Mouse (Mus musculus) CD4-positive, CD25-positive, alpha-beta regulatory T cell, adult 4 months (primary cell): ENCODE measurements around the gene Srrd. TPM values are rescaled to one million over a fixed set of nuclear protein-coding genes. Genes with fewer than 3 reads are reported as not detected.

ENCODE experiments used
- ATAC-seq: one replicate; pipeline ENCODE4 v1.8.0; 2017
- polyA plus RNA-seq, 2 experiments: library from polyadenylated mRNA; unstranded; fragments of 100-300 nt; shearing (Covaris generic); gene quantifications; one replicate each; pipeline ENCODE4 v1.2.1; 2017

The Srrd gene
- 1 to 10 TPM; 1.2 to 4.6 TPM for polyA plus RNA-seq

DNA sequence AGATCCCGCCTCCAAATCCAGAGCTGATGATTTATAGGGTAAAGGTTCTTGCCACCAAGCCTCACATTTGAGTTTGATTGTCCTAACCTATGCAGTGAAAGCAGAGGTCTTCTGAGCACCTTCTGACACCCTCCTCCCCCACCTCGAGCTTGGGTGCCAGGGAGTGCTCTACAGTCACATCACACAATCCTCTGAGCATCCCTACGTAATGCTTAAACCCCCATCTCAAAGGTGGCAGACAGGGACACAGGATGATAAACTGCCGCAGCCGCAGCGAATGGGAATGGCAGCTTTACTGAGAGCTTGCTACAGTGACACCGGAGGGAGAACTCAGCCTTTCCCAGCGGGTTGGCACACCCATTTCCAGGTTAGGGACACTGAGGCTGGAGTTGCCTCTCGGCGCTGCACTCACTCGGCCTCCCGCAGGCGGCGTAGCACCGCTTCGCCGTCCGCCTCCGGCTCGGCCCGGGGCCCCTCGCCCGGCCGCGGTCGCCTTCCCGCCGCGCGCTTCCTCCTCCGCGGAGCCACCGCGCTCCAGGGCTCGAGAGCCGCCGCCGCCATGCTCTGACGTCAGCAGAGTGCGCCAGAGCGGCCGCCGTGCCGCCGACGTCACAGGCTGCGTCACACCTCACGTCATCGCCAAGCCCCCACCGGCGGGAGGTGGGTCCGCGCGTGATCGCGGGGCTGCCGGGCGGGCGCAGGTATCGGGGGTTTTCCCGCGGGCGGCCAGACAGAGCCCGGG is at the start of gene Srrd, which contains the start of gene Hps4:
Gene Srrd, minus strand, starts transcription at position 578 of the 742 bp plus-strand sequence.
Gene Hps4, plus strand, starts transcription at position 621 of the 742 bp plus-strand sequence.
- ATAC-seq = peak; percentile 85

DNA sequence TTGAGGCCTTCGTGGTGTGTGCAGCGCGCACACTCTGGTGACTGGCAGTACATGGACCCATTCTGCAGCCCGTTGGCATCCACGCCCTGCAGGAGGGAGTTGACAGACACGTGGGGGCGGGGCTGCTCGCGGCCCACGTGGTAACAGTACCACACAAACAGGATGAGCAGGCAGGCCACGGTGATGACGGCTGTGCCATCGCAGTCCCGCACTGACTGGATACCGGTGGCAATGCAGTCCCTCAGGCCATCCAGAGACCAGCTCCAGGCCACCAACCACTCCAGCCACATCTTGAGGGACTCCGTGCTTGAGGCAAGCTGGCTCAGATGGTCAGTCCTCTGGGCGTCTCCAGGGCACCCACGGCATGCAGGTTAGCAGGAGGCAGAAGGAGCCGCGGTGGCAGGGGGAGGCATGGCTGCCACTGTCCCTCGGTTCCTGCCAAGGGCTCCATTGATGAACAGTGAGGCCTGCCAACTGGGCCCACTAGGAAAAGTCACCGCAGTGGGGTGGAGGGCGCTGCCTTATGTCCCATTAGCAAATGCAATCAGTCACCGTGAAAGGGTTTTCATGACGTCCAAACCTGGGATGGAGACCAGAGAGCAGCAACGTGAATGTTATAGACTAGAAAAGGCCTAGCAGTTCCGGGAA is 49.0 kb upstream of the Srrd start:
- no peak for ATAC-seq

DNA sequence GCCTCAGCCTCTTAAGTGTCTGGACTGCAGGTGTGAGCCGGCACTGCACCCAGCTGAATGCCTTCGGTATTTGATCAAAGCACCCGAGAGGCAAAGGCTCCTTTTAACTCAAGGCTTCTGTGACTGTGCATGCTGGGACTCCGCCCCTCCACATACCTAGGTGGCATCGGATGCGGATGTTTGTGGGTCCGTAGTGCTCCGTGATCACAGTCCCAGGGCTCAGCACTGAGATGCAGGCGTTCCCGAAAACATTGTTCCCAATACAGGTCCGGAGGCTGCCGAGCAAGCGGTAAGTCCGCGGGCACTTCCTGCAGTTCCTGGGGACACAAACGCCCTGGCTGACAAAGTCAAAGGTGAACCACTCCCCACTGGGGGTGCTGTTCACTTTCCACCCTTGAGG is 48.2 kb upstream of the Srrd start:
- ATAC-seq = no peak

DNA sequence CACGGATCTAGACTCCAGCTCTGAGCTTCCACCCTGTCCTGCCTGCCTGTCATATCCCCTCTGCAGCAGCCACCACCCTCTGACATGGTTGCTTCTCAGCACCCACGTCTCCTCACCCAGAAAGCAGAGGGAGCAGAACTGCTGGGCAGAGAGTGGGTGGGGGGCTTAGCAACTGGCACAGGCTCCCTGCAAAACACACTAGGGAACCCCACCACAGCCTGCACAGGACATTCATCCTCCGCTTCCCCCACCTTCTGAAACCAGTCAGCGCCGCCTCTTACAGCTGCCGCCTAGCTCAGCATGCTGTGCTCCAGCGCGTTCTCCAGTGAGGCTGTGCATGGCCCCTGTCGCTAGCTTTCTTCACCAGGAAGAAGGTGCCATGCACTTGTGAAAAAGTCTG is 46.5 kb upstream of the Srrd start:
- ATAC-seq = no peak

DNA sequence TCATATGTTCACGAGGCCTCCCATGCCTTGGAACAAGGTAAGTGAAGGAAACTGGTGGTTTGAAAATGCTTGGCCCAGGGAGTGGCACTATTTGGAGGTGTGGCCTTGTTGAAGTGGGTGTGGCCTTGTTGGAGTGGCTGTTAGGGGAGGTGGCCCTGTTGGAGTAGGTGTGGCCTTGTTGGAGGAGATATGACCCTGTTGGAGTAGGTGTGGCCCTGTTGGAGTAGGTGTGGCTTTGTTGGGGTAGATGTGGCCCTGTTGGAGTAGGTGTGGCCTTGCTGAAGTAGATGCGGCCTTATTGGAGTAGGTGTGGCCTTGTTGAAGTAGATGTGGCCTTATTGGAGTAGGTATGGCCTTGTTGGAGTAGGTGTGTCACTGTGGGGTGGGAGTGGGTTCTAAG is 43.1 kb upstream of the Srrd start:
- no peak for ATAC-seq

DNA sequence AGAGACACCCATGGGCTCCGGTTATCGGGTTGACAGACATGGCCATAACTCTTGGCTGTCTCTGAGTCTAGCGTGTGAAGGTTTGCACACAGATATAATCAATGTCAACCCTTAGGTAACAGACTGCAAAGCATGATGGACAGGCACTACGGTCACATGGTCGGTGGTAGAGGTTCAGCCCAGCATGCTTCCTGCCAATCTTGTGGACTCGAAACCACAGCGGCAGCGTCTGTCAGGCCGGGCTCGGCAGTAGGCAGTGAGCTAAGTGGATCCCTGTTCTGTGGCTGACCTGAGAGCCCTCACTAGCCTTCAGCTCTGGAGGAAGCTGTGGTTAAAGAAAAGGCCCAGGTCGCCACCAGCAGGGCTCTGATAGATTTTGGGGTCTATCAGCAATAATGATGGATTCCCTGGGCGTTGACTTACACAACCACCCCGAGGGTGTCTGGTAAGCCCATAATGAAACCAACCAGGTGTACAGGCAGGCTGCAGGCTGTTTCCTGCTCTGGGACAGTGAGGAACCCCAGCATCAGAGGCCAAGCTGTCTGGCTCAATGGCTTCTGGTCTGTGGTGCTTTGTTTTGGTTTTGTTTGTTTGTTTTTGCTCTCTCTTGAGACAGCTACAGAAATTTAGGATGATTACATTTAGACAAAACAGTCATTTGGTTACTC is 42.1 kb upstream of the Srrd start:
- peak; percentile 79 for ATAC-seq

DNA sequence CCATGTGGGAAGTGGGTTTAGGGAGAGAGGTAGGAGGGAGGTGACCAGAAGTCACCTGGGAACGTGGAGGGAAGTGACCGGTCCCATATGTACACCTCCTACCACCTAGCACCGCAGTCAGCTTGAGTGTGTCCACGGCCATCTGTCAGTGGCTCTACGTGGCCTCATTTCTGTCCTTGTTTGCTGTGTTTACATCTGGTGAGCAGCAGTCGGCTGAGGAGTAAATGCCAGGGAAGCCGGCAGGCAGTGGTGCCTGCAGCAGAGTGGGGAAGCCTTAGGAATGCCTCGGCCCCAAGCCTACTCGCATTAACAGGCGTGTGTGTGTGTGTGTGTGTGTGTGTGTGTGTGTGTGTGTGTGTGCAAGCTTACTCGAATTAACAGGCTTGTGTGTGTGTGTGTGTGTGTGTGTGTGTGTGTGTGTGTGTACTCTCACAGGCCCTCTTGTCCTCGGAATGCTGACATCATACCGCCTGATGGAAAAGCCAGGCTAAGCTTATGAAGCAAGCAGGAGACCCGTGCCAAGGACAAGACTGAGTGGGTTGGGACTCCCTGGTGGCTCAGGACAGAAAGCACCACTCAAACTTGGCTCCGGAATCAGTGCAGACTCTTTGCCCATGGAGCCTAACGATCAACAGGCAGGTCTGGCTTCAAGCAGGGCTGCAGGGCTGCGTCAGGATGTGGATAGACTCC is 39.9 kb upstream of the Srrd start:
- ATAC-seq = no peak

DNA sequence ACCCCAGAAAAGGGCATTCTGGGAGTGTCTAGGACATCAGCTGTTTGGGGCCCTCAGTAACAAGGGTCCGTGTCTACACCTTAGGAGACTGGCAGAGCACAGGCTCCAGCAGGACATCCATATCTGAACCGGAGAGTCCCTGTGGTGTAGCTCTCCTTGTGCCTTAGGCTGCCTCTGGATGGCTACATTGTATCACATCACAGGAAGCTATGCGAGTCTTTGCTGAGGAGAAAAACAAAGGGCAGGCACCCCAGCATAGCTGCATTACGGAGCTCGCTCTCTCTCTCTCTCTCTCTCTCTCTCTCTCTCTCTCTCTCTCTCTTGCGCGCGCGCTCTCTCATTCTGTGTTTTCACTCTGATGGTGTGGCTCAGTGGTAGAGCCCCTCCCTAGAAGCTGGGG is 39.2 kb upstream of the Srrd start:
- ATAC-seq = no peak

DNA sequence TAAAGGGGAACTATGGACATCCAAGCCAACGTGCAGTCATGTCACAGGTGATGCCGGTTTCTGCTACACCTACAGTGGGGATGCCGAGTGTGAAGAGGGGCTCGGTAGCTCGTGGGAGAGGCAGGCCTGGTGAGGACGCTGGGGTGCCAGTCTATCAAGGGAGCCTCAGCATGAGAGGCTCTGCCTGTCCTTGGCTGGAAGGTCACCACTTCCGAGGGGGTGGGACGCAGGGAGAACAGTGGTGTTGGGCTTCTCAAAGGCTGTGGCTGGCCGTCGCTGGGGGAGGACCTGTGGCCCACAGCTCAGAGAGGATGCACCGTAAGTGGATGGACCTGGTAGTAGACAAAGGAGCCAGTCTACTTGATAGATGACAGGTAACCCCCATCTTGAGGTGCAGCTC is 38.3 kb upstream of the Srrd start:
- no peak for ATAC-seq

DNA sequence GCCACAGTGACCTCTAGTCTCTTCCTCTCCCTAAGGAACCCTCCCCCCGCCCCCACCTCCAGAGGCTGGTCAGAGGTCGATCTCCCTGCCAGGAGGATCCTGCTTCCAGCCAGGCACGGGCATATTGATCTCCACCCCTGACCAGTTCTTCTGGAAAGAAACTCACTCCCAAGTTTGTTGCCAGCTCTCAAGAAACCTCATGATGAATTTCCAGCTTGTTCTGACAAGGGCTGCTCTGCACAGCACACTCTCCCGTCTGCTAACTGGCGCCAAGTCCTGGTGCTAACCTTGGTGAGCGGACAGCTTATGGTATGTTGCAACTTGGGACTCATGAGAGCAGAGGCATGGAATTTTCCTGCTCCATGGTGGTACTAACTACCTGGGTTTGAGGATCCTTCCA is 35.9 kb upstream of the Srrd start:
- no peak for ATAC-seq

DNA sequence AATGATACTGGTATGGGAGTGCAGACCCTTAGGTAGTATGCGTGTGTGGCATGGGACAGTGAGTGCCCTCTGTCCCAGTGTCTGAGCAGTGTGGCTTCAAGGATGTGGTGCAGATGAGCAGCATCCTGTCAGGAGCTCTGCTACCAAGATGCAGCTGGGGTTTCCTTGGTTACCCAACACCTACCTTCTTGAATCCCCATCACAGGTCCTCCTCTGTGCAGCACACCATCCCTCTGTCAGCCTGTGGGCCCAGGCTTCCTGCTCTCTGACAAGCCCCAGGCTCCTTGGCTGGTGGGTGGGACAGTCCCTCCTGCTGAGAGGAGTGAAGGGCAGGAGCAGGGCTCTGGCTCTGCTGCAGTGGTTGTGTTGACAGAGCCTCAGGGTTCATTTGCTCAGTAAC is 34.5 kb upstream of the Srrd start:
- ATAC-seq = no peak

DNA sequence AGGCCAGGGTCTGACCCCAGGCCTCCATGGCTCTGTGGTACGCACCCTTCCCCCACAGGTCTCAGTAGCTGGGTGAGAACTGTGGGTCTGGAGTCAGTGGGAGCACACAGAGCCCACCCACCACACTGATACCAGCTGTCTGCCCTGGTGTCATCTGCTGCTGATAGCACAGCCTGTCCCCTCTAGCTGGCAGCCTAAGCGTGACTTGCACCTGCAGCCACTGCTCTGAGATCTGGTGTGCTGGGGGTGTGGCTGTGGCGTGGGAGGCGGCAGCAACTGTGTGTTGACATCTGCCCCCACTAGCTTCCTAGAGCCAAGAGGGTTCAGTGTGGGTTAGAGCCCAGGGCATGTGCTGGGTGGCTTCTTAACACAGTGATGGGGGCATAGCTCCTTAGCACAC is 33.3 kb upstream of the Srrd start:
- no peak for ATAC-seq

DNA sequence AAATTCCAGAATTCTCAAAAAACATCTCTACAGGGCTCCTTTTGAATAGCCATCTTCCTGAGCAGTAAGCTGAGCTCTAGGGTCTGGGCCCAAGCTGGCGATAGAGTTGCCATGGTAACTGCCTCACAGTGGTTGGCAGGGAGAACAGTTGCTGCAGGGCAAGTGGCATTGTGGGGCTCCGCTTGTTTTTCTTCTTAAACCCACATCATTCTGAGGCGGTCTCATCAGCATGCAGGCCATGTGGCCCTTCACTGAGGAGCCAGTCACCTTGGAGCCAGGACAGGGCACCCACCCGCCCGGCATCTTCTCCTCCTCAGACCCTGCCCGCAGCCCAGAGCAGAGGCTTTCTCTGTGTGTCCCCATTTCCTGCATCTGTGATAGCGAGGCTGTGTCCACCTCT is 29.1 kb upstream of the Srrd start:
- ATAC-seq = no peak

DNA sequence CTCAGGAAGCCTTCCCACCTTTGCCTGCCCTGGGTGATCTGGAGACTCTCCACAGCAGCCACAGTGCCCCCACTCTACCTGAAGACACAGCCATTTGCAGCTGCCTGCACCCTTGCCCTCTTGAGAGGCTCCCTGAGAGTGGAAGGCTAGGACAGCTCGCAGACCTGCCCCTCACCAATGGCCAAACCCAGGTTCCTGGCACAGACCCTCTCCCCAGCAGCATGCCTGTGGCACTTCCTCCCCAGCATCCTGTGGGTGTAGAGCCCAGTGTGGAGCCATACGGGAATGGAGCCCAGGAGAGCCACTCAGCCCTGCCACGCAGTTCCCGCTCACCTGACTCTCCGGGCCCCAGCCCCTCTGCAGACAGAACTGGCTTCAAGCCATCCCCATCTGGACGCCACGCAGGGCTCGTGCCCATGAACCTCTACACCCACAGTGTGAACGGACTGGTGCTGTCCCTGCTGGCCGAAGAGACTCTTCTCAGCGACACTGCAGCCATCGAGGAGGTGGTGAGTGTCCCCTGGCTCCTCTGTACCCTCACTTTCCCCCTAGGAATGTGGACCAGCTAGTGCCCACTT is 27.5 kb upstream of the Srrd start:
- ATAC-seq = no peak

DNA sequence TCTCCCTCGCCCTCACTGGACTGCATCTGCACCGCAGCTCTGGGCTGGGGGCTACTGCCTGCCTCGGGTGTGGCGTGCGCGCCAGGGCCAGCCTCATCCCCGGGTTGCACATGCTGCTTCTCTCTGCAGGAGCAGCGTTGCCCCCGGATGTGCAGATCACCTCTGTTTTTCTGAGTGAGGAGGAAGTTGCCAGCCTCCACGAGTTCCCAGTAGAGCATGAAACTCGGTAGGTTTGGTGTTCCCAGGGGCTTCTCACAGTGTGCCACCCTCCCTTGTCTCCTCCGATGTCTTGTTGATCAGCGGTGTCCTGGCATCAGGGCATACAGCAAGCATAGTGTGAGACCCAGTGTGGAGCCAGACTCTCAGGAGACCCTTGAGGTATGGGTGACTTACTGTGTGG is 26.5 kb upstream of the Srrd start:
- no peak for ATAC-seq

DNA sequence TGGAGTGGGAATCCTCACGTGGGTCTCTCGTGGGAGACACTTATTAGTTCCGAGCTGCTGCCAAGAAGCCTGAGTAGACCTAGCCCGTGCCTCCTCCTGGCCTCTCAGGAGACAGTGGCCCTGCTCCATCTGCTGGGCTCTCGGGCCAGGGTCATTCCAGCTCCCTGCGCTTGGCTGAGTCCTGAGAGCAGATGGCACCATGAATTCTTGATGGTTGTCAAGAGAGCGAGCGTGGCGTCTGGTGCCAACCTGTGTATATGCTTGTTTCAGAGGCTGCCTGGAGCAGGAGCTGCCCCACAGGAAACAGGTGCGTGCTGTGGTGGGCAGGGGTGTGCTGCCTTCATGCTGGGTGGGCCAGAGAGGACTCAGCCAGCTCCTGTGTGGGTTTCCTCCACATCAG is 25.8 kb upstream of the Srrd start:
- no peak for ATAC-seq

DNA sequence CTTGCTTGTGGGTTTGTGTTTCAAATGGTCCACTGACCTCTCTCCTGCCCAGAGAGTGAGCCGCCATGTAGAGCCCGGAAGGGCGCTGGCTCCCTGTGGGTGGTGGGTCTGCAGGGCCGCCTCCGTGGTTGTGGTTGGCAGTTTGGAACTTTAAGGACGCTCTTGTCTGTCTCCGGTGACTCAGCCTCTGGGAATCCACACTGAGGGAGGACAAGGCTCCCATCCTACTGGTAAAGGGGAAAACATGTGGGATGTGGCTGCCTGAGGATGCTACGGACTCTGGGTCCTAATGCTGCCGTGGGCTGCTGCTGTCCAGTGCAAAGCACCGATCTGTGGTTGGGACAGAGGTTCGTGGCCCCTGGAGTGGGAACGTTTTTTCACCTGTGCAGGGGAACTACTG is 25.1 kb upstream of the Srrd start:
- no peak for ATAC-seq

DNA sequence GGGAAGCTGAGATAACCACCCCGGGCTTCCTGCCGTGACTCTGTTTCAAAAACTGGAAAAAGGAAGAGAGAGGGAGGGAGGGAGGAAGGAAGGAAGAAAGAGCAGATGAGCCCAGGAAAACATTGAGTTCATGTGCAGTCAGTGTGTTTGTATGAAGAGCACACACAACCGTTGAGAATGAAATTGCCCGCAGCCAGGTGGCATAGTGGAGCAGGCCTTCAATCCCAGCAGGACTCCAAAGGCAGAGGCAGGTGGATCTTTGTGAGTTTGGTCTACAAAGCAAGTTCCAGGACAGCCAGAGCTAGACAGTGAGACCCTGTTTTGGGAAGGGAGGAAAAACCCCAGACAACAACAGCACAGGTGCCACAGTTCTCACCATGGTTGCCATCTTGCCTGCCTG is 24.5 kb upstream of the Srrd start:
- ATAC-seq = no peak

DNA sequence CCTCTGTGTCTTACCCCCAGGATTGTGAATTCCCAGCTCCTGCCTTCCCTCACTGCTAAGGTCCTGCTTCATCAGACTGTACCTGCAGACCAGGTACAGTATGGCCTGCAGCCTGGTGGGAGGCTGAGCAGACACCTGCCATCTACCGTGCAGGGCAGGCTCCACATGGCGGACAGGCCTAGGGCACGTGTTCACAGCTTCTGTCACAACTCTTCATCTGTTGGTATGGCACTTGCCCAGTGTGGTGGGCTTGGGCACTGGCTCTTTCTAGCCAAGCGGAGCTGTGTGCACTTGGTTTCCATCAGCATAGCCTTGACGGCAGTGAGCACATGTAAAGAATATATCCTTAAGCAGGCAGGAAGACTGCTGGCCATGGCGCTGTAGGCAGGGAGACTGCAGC is 24.0 kb upstream of the Srrd start:
- ATAC-seq = no peak

DNA sequence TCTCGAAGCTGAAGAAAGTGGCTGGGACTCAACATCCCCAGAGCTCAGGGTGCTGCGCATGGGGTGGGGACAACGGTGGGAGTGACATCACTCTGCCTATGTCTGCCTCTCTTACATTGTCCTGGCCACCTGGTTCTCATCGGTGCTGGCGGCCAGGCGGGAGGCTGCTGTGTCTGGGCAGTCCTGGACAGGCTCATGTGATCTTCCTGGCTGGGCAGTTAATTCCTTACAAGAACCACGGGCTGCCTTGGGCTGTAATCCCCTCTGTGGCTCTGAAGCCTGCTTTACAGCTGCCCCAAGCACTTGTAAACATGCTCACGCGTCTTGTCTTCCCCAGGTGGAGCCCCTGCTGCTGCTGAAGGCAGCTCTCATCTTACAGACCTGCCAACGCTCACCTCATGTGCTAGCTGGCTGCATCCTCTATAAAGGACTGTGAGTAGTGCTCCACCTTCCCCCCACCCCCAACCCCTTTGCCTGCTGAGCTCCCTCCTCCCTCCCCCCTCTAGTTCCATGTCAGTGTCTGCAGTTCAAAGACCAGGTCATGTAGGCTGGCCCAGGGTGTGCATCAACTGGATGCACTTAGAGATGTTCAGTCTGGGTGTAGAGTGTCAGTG is 21.5 kb upstream of the Srrd start:
- ATAC-seq = no peak

DNA sequence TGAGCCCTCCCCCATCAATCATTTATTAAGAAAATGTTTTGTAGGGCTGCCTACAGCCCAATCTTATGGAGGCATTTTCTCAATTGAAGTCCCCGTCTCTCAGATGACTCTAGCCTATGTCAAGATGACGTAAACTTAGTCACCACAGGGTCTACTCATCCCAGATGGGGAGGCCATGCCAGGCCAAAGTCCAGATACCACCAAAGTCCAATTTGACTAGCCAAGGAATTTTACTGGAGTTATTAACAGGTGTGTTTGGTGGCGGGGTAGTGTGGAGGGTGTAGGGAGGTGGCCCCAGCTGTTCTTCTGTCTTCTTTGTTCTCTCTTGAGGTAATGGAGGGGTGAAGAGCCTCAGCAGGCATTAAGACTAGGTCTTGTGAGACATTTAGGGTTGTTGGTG is 17.2 kb upstream of the Srrd start:
- no peak for ATAC-seq

DNA sequence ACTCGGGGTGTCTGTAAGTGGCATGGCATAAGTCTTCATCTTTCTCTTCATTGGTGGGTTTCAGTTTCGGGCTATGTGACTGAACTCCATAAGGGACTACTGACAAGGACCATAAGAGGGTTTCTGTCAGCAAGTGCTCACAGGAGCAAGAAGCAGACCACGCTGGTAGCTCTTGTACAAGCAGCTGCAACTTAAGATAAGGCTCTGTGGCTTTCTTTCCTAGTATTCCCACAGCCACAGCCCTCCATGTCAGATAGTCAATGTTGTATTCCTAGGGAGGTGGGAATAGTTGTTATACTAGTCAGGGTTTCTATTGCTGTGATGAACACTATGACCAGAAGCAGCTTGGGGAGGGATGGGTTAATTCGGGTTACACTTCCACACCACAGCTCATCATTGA is 16.7 kb upstream of the Srrd start:
- ATAC-seq = no peak

DNA sequence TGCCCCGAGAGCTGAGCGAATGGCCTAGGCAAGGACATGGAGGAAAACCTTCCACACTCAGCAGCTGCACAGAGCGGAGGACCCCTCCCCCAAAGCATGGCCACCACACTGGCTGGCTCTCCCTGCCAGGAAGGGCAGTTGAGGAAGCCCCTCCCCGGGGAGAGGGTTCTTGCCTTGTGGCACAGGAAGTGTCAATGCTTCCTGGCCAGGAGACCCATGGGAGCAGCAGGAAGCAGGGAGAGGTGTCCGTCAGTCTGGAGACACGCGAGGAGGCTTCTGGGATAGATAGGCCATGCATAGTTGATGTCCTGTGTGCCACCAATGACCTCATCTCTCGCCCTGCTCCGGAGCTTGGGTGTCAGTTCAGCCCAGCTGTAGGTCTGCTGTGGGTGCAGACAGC is 13.5 kb upstream of the Srrd start:
- no peak for ATAC-seq
